Mouse (Mus musculus): ENCODE measurements at regions not wholly inside any gene's neighbourhood (a gene's known extent, or its start where the extent isn't known, plus 50 kb on each side); places are given as distances from the start of the nearest gene placed in this dataset.
A peak's percentile ranks its signal among the peaks of the same experiment; 100 is the strongest.

- no peak overlapping the region for H3K4me3 ChIP-seq
- 73% methylated on average over 3 of the region's 3 CpGs for WGBS
- ATAC-seq (ENCODE audit: insufficient number of reproducible peaks, insufficient read depth, low FRiP score, low TSS enrichment) = no peak
These were observed 224.5 kb upstream of the Noct start for GRCm38 (mm10) chr3:50999745-51000144.

GRCm38 (mm10) chr3:51000938-51001337 is 223.3 kb upstream of the Noct start:
- H3K4me1 ChIP-seq = 0 out of 2 replicates have a peak, but pooled peaks cover 7% of the 10 kb centered on the region
- WGBS = 89% methylated on average over 7 of the region's 7 CpGs
- no peak overlapping the region for H3K4me2 ChIP-seq (replicated peaks)
- H3K36me3 ChIP-seq = no peaks in the 10 kb centered on the region
- no peak overlapping the region for H3K27ac ChIP-seq
- ATAC-seq (ENCODE audit: insufficient number of reproducible peaks, insufficient read depth, low FRiP score, low TSS enrichment) = no peak
- no peak overlapping the region for H3K9ac ChIP-seq
- no peak overlapping the region for H3K4me3 ChIP-seq
- H3K9me3 ChIP-seq = no peaks in the 10 kb centered on the region
- H3K27me3 ChIP-seq = no peaks in the 10 kb centered on the region

More at GRCm38 (mm10) chr3:50999745-51000144, 224.5 kb upstream of the Noct start:
- Histone ChIP-seq H3K27ac (no peak overlapping the region), H3K9me3 (no peaks in the 10 kb centered on the region), H3K9ac (no peak overlapping the region), H3K36me3 (no peaks in the 10 kb centered on the region), H3K4me1 (0 out of 2 replicates have a peak, but pooled peaks cover 7% of the 10 kb centered on the region), H3K27me3 (no peaks in the 10 kb centered on the region), H3K4me2 (replicated peaks) (no peak overlapping the region)

GRCm38 (mm10) chr3:51002662-51003061 is 221.6 kb upstream of the Noct start:
- no peak overlapping the region for H3K9ac ChIP-seq
- H3K36me3 ChIP-seq = no peaks in the 10 kb centered on the region
- H3K4me2 ChIP-seq (replicated peaks) = no peak overlapping the region
- ATAC-seq (ENCODE audit: insufficient number of reproducible peaks, insufficient read depth, low FRiP score, low TSS enrichment) = no peak
- peaks cover 7% of the 10 kb centered on the region; the same call in 1 of the 2 replicates for H3K4me1 ChIP-seq
- WGBS = 80% methylated on average over 6 of the region's 6 CpGs
- no peaks in the 10 kb centered on the region for H3K9me3 ChIP-seq
- 0 out of 2 replicates have a peak overlapping the region, but pooled peaks have one; percentile 11 for H3K27ac ChIP-seq
- H3K27me3 ChIP-seq = no peaks in the 10 kb centered on the region
- no peak overlapping the region for H3K4me3 ChIP-seq

- Histone ChIP-seq H3K36me3 (no peaks in the 10 kb centered on the region), H3K27me3 (no peaks in the 10 kb centered on the region), H3K27ac (no peak overlapping the region), H3K9ac (no peak overlapping the region), H3K9me3 (no peaks in the 10 kb centered on the region), H3K4me1 (peaks cover 7% of the 10 kb centered on the region; the same call in 1 of the 2 replicates), H3K4me2 (replicated peaks) (no peak overlapping the region), H3K4me3 (no peak overlapping the region)
- WGBS = 78% methylated on average over 8 of the region's 8 CpGs
- no peak for ATAC-seq (ENCODE audit: insufficient number of reproducible peaks, insufficient read depth, low FRiP score, low TSS enrichment)
These were observed 220.6 kb upstream of the Noct start for GRCm38 (mm10) chr3:51003506-51004170.

- Histone ChIP-seq H3K4me3 (no peak overlapping the region), H3K27ac (no peak overlapping the region), H3K9me3 (no peaks in the 10 kb centered on the region), H3K27me3 (no peaks in the 10 kb centered on the region), H3K4me1 (peaks cover 7% of the 10 kb centered on the region; the same call in 1 of the 2 replicates), H3K9ac (no peak overlapping the region), H3K4me2 (replicated peaks) (no peak overlapping the region), H3K36me3 (no peaks in the 10 kb centered on the region)
- 48% methylated on average over 1 of the region's 1 CpGs for WGBS
- ATAC-seq (ENCODE audit: insufficient number of reproducible peaks, insufficient read depth, low FRiP score, low TSS enrichment) = no peak
These were observed 220.0 kb upstream of the Noct start for GRCm38 (mm10) chr3:51004216-51004615.

- no peaks in the 10 kb centered on the region for H3K36me3 ChIP-seq
- no peaks in the 10 kb centered on the region for H3K27me3 ChIP-seq
- H3K4me3 ChIP-seq = no peak overlapping the region
- H3K27ac ChIP-seq = no peak overlapping the region
- ATAC-seq (ENCODE audit: insufficient number of reproducible peaks, insufficient read depth, low FRiP score, low TSS enrichment) = no peak
- H3K4me1 ChIP-seq = no peaks in the 10 kb centered on the region; the same call in 1 of the 2 replicates
- H3K4me2 ChIP-seq (replicated peaks) = no peak overlapping the region
- WGBS = 72% methylated on average over 5 of the region's 5 CpGs
- H3K9me3 ChIP-seq = no peaks in the 10 kb centered on the region
- no peak overlapping the region for H3K9ac ChIP-seq
These were observed 215.1 kb upstream of the Noct start for GRCm38 (mm10) chr3:51009098-51009497.

GRCm38 (mm10) chr3:51019650-51020346 is 204.4 kb upstream of the Noct start:
- Histone ChIP-seq H3K9ac (no peak overlapping the region), H3K4me2 (replicated peaks) (no peak overlapping the region), H3K4me1 (0 out of 2 replicates have a peak, but pooled peaks cover 2% of the 10 kb centered on the region), H3K27ac (peak overlapping the region; percentile 54; the same call in 1 of the 2 replicates), H3K9me3 (no peaks in the 10 kb centered on the region), H3K27me3 (no peaks in the 10 kb centered on the region), H3K4me3 (no peak overlapping the region), H3K36me3 (no peaks in the 10 kb centered on the region)
- 66% methylated on average over 10 of the region's 10 CpGs for WGBS
- ATAC-seq (ENCODE audit: insufficient number of reproducible peaks, insufficient read depth, low FRiP score, low TSS enrichment) = no peak

- Histone ChIP-seq H3K36me3 (no peaks in the 10 kb centered on the region), H3K4me2 (replicated peaks) (no peak overlapping the region), H3K4me1 (0 out of 2 replicates have a peak, but pooled peaks cover 3% of the 10 kb centered on the region), H3K9ac (no peak overlapping the region), H3K4me3 (no peak overlapping the region), H3K9me3 (no peaks in the 10 kb centered on the region), H3K27ac (no peak overlapping the region), H3K27me3 (no peaks in the 10 kb centered on the region)
- no peak for ATAC-seq (ENCODE audit: insufficient number of reproducible peaks, insufficient read depth, low FRiP score, low TSS enrichment)
- 14% methylated on average over 6 of the region's 6 CpGs for WGBS
These were observed 199.6 kb upstream of the Noct start for GRCm38 (mm10) chr3:51024655-51025054.

- no peaks in the 10 kb centered on the region for H3K4me1 ChIP-seq
- H3K4me3 ChIP-seq = no peak overlapping the region
- no peak overlapping the region for H3K4me2 ChIP-seq (replicated peaks)
- no peaks in the 10 kb centered on the region for H3K27me3 ChIP-seq
- H3K36me3 ChIP-seq = no peaks in the 10 kb centered on the region
- H3K27ac ChIP-seq = no peak overlapping the region
- WGBS = 32% methylated on average over 8 of the region's 8 CpGs
- no peak overlapping the region for H3K9ac ChIP-seq
- H3K9me3 ChIP-seq = no peaks in the 10 kb centered on the region
- ATAC-seq (ENCODE audit: insufficient number of reproducible peaks, insufficient read depth, low FRiP score, low TSS enrichment) = peak; percentile 56; the same call in 1 of the 2 replicates
These were observed 192.4 kb upstream of the Noct start for GRCm38 (mm10) chr3:51031821-51032220.

- ATAC-seq (ENCODE audit: insufficient number of reproducible peaks, insufficient read depth, low FRiP score, low TSS enrichment) = no peak
These were observed 191.0 kb upstream of the Noct start for GRCm38 (mm10) chr3:51033292-51033691.

GRCm38 (mm10) chr3:51036700-51037306 is 187.4 kb upstream of the Noct start:
- Histone ChIP-seq H3K9ac (no peak overlapping the region), H3K36me3 (no peaks in the 10 kb centered on the region), H3K4me1 (no peaks in the 10 kb centered on the region), H3K27me3 (no peaks in the 10 kb centered on the region), H3K4me3 (no peak overlapping the region), H3K27ac (no peak overlapping the region), H3K4me2 (replicated peaks) (no peak overlapping the region), H3K9me3 (no peaks in the 10 kb centered on the region)
- WGBS = 73% methylated on average over 17 of the region's 17 CpGs
- ATAC-seq (ENCODE audit: insufficient number of reproducible peaks, insufficient read depth, low FRiP score, low TSS enrichment) = no peak

More at GRCm38 (mm10) chr3:51033292-51033691, 191.0 kb upstream of the Noct start:
- H3K4me1 ChIP-seq = no peaks in the 10 kb centered on the region
- WGBS = 89% methylated on average over 2 of the region's 2 CpGs
- H3K9me3 ChIP-seq = no peaks in the 10 kb centered on the region
- H3K27me3 ChIP-seq = no peaks in the 10 kb centered on the region
- H3K36me3 ChIP-seq = no peaks in the 10 kb centered on the region
- no peak overlapping the region for H3K27ac ChIP-seq
- no peak overlapping the region for H3K9ac ChIP-seq
- H3K4me3 ChIP-seq = no peak overlapping the region
- no peak overlapping the region for H3K4me2 ChIP-seq (replicated peaks)
